Mouse (Mus musculus): ENCODE measurements at regions not wholly inside any gene's neighbourhood (a gene's known extent, or its start where the extent isn't known, plus 50 kb on each side); places are given as distances from the start of the nearest gene placed in this dataset.

DNA sequence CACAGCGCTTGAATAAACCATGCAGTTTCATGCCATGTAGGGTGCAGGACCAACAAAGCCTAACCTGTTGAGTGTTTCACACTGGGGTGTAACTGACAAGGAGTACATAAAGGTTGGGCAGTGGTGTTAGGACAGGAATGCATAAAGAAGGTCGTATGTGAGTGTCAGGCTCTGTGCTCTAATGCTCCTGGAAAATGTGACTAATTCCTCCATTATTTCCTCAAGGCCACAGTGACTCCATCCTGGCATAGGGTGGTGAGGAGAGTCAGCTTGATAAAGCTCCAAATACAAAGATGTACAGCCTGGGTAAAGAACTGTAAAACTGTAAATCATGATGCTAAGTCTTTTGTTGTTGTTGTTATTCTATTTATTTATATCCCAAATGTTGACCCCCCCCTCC is 393.1 kb upstream of the Nrp1 start:
- TF ChIP-seq POLR2A (IDR thresholded peaks at IDR 0.05; ENCODE audit: low read depth, low read length) (no peak), CTCF (IDR thresholded peaks at IDR 0.05; ENCODE audit: extremely low read depth, insufficient read depth, insufficient read length, insufficient replicate concordance) (no peak)
